Mouse (Mus musculus) neural tube, embryonic 14.5 days (tissue): ENCODE results near the gene Rbp1. TPM values are rescaled to one million over a fixed set of nuclear protein-coding genes. Genes with fewer than 3 reads are reported as not detected.

ENCODE experiments used
- ATAC-seq: fragments of 200-750 bp; cut with Nextera tagmentation; 2 replicates; pipeline ENCODE4 v1.8.0; 2017; ENCODE audit warnings: low read depth, mild to moderate bottlenecking, moderate TSS enrichment, moderate library complexity
- H3K27ac ChIP-seq: fragments of 300-500 bp; sonication (generic); 2 replicates; pipeline ENCODE4 v1.5.1; 2014; ENCODE audit warnings: low read depth, mild to moderate bottlenecking, control low read depth, low read length, moderate library complexity, mixed read lengths
- H3K27me3 ChIP-seq: fragments of 300-500 bp; sonication (generic); 2 replicates; pipeline ENCODE4 v1.6.1; 2014; ENCODE audit warnings: low read length; ENCODE audit not compliant: control insufficient read depth, insufficient read depth
- H3K36me3 ChIP-seq: fragments of 300-500 bp; sonication (generic); 2 replicates; pipeline ENCODE4 v1.6.1; 2014; ENCODE audit warnings: low read length, mixed read lengths; ENCODE audit not compliant: control insufficient read depth, insufficient read depth
- H3K4me1 ChIP-seq: fragments of 300-500 bp; sonication (generic); 2 replicates; pipeline ENCODE4 v1.6.1; 2014; ENCODE audit warnings: low read length; ENCODE audit not compliant: control insufficient read depth, insufficient read depth
- H3K4me2 ChIP-seq: fragments of 300-500 bp; sonication (generic); 2 replicates; pipeline ENCODE4 v1.6.1; 2014; ENCODE audit warnings: mild to moderate bottlenecking, low read depth, low read length, control low read depth
- H3K4me3 ChIP-seq: fragments of 300-500 bp; sonication (generic); 2 replicates; pipeline ENCODE4 v1.5.1; 2014; ENCODE audit warnings: low read depth, low read length, control low read depth, mixed read lengths
- H3K9ac ChIP-seq: fragments of 300-500 bp; sonication (generic); replicated peaks from 2 replicates; pipeline ENCODE4 v1.6.1; 2014; ENCODE audit warnings: low read depth, mild to moderate bottlenecking, control low read depth, low read length, mixed read lengths
- H3K9me3 ChIP-seq: fragments of 300-500 bp; sonication (generic); 2 replicates; pipeline ENCODE4 v1.6.1; 2016; ENCODE audit warnings: low read length; ENCODE audit not compliant: control insufficient read depth
- WGBS: fragments of 180-500 bp; shearing (Covaris S2); extraction: QIAGEN DNeasy Blood & Tissue Kit; methylation state at CpG from one replicate; pipeline ENCODE4 v1.1.7; 2014; 5-methylcytosine and 5-hydroxymethylcytosine counted together
- polyA plus RNA-seq: library from polyadenylated mRNA; unstranded; fragments of >200 nt; fragmentation: Nextera tagmentation; extraction: Ambion mirVana; gene quantifications from 2 replicates; pipeline ENCODE4 v1.2.1, GENCODE M21; 2014

The Rbp1 gene
- polyA plus RNA-seq, 1 experiment from 2014 or later: 49.1 TPM

DNA sequence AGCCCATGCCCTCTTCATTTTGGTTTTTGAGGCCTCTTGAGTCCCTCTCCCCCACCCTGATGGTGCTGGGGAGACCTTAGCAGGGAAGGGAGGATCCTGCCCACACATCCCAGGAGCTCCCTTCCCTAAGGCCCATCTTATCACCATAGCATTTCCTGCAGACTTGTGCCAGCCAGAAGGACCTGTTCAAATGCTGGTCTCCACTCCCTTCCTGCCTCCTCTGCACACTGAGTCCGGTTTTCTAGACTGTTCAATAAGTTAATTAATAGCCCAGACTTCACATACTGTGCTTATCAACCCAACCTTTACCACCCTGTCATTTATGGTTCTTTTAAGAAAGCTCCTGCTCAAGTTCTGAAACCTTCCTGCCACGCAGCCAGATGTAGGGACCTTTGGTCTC lies 43.9 kb downstream of the Rbp1 start:
- H3K9me3 ChIP-seq: no peaks in the 10 kb centered on the region
- no peaks in the 10 kb centered on the region for H3K36me3 ChIP-seq
- H3K27ac ChIP-seq: no peak overlapping the region
- H3K4me3 ChIP-seq: no peak overlapping the region
- H3K4me1 ChIP-seq: no peaks in the 10 kb centered on the region
- ATAC-seq: no peak
- 64% methylated on average over 2 of the region's 2 CpGs for WGBS
- H3K27me3 ChIP-seq: no peaks in the 10 kb centered on the region
- H3K4me2 ChIP-seq: no peak overlapping the region
- no peak overlapping the region for H3K9ac ChIP-seq

DNA sequence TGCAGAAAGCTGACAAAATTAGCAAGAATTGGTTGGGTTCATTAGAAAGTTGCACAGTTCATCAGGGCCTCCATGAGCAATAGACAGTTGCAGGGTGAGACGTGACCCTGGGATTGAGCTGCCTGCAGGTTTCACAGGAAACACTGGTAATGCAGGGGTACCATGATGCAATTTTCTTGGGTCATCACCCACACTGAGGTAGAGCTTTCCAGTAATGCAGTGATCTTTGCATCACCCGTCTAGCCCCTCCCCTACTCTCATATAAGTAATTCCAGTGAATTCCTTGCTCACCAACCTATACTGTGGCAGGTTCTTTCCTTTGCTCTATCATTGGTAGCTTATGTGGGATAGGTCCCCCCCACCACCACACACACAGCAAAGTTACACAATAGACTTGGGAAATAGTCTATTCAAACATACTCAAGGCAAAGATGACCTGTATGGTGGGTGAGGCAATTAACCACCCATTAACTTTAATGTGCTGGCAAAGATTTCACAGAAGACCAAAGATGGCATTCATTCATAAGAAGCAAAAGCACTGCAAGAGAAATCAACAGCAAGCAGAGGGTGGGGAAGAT lies 57.5 kb downstream of the Rbp1 start:
- Histone ChIP-seq H3K9ac (no peak overlapping the region), H3K9me3 (no peaks in the 10 kb centered on the region), H3K4me2 (no peak overlapping the region), H3K4me1 (no peaks in the 10 kb centered on the region), H3K4me3 (no peak overlapping the region), H3K36me3 (no peaks in the 10 kb centered on the region), H3K27me3 (no peaks in the 10 kb centered on the region), H3K27ac (no peak overlapping the region)
- ATAC-seq: no peak
- WGBS: 85% methylated on average over 2 of the region's 2 CpGs

DNA sequence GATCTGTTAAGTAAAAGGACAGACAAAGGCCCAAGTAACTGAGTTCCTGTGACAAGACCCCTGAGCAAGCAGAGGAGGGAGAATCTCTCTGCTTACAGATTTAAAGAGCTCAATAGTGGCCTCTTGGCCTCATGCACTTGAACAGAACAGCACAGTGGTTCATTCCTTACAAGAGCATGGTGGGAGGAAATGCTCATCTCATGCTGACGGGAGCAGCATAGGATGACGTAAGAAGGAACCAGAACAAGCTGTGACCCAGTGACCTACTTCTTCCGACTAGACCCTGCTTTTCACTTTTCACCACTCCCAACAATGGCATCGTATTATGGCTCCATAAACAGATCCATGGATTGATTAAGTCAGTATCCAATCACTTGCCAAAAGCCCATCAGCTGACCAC lies 59.5 kb downstream of the Rbp1 start:
- ATAC-seq: no peak
- Histone ChIP-seq H3K9ac (no peak overlapping the region), H3K9me3 (no peaks in the 10 kb centered on the region), H3K36me3 (no peaks in the 10 kb centered on the region), H3K4me1 (no peaks in the 10 kb centered on the region), H3K4me2 (no peak overlapping the region), H3K4me3 (no peak overlapping the region), H3K27me3 (no peaks in the 10 kb centered on the region), H3K27ac (no peak overlapping the region)
- WGBS: 69% methylated on average over 4 of the region's 4 CpGs

DNA sequence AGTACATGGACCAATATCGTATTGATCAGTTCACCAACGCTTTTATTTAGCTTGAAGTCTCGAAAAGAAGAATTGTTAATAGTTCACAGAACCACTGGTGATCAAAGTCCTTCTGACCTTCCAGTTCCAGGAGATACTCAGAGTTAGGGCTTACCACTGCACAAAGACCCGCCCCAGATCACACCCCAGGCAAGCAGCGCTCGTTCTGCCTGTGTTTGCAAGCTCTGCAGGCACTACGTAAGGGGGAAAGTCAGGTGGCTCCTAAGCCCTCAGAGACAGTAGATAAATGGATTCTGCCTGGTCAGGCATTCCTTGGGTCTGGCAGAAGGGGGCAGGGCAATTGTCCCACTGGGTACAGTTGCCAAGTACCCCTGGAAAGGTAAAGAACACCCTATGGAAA lies 62.3 kb downstream of the Rbp1 start:
- H3K4me1 ChIP-seq: no peaks in the 10 kb centered on the region
- H3K4me2 ChIP-seq: no peak overlapping the region
- H3K27ac ChIP-seq: no peak overlapping the region
- no peaks in the 10 kb centered on the region for H3K9me3 ChIP-seq
- no peak overlapping the region for H3K4me3 ChIP-seq
- no peaks in the 10 kb centered on the region for H3K36me3 ChIP-seq
- no peaks in the 10 kb centered on the region for H3K27me3 ChIP-seq
- no peak overlapping the region for H3K9ac ChIP-seq
- WGBS: 87% methylated on average over 7 of the region's 7 CpGs
- ATAC-seq: no peak

DNA sequence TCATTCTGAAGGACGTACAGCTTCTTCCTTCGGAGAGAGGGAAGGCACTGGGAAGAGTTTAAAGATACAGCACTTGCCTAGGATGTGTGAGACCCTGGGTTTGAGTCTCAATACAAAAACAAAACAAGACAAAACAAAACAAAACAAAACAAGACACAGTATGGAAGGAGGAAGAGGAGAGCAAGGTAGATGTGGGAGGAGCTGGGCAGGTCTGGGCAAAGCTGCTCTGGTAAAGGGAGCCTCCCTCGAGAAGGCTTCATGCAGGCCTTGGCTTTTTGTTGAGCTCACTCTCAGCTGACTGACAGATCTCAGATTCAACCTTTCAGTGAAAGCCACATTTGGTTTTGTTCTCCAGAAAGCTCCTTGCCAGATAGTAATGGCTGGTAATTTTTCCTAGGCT lies 63.1 kb downstream of the Rbp1 start, which contains the start of gene Rbp2:
Gene Rbp2, plus strand, starts transcription at position 301 of the 400 bp plus-strand sequence.
- no peak within 1 kb of the TSS for H3K4me3 ChIP-seq
- ATAC-seq: no peak
- no peaks in the 10 kb centered on the region for H3K9me3 ChIP-seq
- H3K9ac ChIP-seq: no peak within 1 kb of the TSS
- no peak within 1 kb of the TSS for H3K4me2 ChIP-seq
- WGBS: 88% methylated on average over 3 of the region's 3 CpGs
- no peak within 1 kb of the TSS for H3K27ac ChIP-seq
- H3K36me3 ChIP-seq: no peaks in the 10 kb centered on the region
- H3K27me3 ChIP-seq: no peaks in the 10 kb centered on the region
- H3K4me1 ChIP-seq: no peaks in the 10 kb centered on the region

DNA sequence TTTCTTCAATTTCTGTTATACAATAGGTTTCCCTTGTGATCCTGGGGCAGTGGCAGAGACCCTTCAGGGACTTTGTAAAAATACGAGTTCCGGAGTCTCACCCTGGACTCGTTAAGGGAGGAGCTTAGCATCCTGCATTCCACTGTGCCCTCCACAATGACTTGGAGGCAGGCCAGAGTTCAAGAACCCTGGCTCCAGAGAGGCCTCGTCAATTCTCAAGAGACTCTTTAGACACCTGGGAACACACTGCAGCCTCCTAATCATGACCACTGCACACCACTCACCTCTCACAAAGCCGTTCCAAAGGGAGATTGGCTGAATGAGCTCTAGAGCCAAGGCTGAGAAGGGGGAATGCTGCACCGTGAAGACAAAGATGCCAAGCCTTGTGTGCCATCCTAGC lies 64.5 kb downstream of the Rbp1 start:
- no peak overlapping the region for H3K4me2 ChIP-seq
- no peaks in the 10 kb centered on the region for H3K9me3 ChIP-seq
- H3K27me3 ChIP-seq: no peaks in the 10 kb centered on the region
- no peak overlapping the region for H3K9ac ChIP-seq
- H3K36me3 ChIP-seq: no peaks in the 10 kb centered on the region
- no peak overlapping the region for H3K4me3 ChIP-seq
- no peak for ATAC-seq
- no peak overlapping the region for H3K27ac ChIP-seq
- WGBS: 81% methylated on average over 6 of the region's 6 CpGs
- no peaks in the 10 kb centered on the region for H3K4me1 ChIP-seq

DNA sequence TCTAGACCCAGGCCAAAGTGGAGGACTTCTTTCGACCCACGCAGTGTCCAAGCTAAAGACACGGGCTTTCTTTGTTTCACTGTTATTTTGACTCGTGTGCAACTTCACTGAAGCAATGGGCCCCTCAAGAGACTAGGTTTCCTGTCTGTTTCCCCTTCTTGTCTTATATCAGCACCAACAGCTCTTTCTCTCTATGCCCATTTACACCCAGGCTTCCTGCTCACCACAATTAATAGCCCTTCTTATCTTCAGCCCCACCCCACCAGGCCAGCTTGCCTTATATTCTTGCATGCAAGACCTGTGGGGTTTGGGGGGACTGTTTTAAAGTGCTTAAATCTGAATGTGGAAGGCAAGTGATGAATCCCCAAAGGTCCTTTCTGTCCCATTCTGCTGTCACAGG lies 66.8 kb downstream of the Rbp1 start:
- Histone ChIP-seq H3K27me3 (no peaks in the 10 kb centered on the region), H3K9me3 (no peaks in the 10 kb centered on the region), H3K36me3 (no peaks in the 10 kb centered on the region), H3K4me3 (no peak overlapping the region), H3K27ac (no peak overlapping the region), H3K4me1 (no peaks in the 10 kb centered on the region), H3K4me2 (no peak overlapping the region), H3K9ac (no peak overlapping the region)
- WGBS: 81% methylated on average over 4 of the region's 4 CpGs
- ATAC-seq: no peak

DNA sequence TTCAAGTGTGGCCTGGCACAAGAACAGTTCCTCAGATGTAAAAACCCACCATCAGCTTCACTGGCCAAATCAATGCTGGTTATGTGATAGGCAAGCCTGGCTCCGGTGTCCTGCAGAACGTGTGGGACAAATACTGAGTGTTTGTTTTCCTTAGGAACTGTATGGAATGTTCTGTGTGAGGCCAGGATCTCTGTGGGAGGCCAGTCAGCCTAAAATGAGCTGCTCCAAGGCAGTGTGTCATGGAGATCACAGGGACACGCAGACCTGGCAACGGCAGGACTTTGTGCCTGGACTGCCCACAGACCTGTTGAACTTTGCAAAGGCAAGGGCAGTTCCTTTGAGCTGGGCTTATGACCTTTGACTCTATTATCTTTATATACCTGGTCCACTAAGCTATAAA lies 67.4 kb downstream of the Rbp1 start:
- Histone ChIP-seq H3K4me1 (no peaks in the 10 kb centered on the region), H3K9me3 (no peaks in the 10 kb centered on the region), H3K36me3 (no peaks in the 10 kb centered on the region), H3K4me3 (no peak overlapping the region), H3K27ac (no peak overlapping the region), H3K27me3 (no peaks in the 10 kb centered on the region), H3K4me2 (no peak overlapping the region), H3K9ac (no peak overlapping the region)
- 68% methylated on average over 4 of the region's 4 CpGs for WGBS
- ATAC-seq: no peak

DNA sequence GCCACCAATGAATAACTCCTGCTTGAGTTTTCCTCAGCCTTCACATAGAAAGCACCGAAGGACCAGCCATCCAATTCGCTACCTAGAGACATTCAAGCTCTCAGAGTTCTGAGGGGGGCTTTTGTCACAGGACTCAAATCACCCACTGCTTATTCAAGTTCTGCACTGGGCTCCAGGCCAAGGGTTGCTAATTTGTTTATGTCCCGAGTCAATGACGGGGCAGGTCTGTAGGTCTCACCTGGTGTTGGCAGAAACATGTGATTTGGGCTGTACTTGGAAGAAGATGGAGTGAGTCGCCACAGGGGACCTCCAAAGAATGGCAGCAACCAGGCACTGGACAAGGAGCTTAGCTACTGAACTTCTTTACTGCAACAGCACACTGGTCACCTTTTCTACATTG lies 68.3 kb downstream of the Rbp1 start:
- H3K4me2 ChIP-seq: no peak overlapping the region
- no peak overlapping the region for H3K9ac ChIP-seq
- no peaks in the 10 kb centered on the region for H3K4me1 ChIP-seq
- no peak overlapping the region for H3K4me3 ChIP-seq
- H3K27me3 ChIP-seq: no peaks in the 10 kb centered on the region; the same call in 1 of the 2 replicates
- WGBS: 81% methylated on average over 5 of the region's 5 CpGs
- H3K36me3 ChIP-seq: no peaks in the 10 kb centered on the region
- H3K27ac ChIP-seq: no peak overlapping the region
- no peaks in the 10 kb centered on the region for H3K9me3 ChIP-seq
- ATAC-seq: no peak
